Comparison of ENCODE assay signal across 32 mouse cellular contexts in genomic region chr1:134272754-134273250, GRCm38 (mm10). TPM values are rescaled to one million over a fixed set of nuclear protein-coding genes. Genes with fewer than 3 reads are reported as not detected.
DNase-seq lines count a peak whose midpoint lies in the region; ATAC-seq and TF ChIP-seq lines count a peak whose summit lies in the region.
"Had no signal": no experiment of that assay in that cellular context is flagged by ENCODE, and none has a peak within 500 bp of the region (broad histone marks: within the 10 kb centered on the region; RNA-seq: fewer than 3 reads in every experiment).

No protein-coding gene starts in this region.

- H3K4me3 ChIP-seq in hindbrain, postnatal 0 days (ENCODE audit: low read length), result no peak overlapping the region
- H3K4me3 ChIP-seq in hindbrain, embryonic 13.5 days, result no peak overlapping the region
- H3K4me3 ChIP-seq: embryonic facial prominence, embryonic 10.5 days; heart, embryonic 12.5 days; hindbrain, embryonic 12.5 days; intestine, embryonic 15.5 days; limb, embryonic 13.5 days; liver, embryonic 12.5 days had no signal

- peak overlapping the region; percentile 68; the same call in 1 of the 2 replicates for H3K27ac ChIP-seq in hindbrain, postnatal 0 days
- H3K27ac ChIP-seq in hindbrain, embryonic 13.5 days, result no peak overlapping the region; the same call in 1 of the 2 replicates
- H3K27ac ChIP-seq: embryonic facial prominence, embryonic 10.5 days; hindbrain, embryonic 12.5 days; intestine, embryonic 15.5 days; limb, embryonic 13.5 days; liver, embryonic 12.5 days had no signal

- H3K9ac ChIP-seq in hindbrain, postnatal 0 days (replicated peaks; ENCODE audit: low read length), result no peak overlapping the region
- no peak overlapping the region for H3K9ac ChIP-seq in hindbrain, embryonic 13.5 days
- H3K9ac ChIP-seq: heart, embryonic 12.5 days; hindbrain, embryonic 12.5 days; intestine, embryonic 15.5 days; liver, embryonic 12.5 days had no signal

- ATAC-seq in hindbrain, postnatal 0 days, result no peak
- ATAC-seq in hindbrain, embryonic 13.5 days (ENCODE audit: low FRiP score), result no peak
- ATAC-seq: CD4-positive, CD25-positive, alpha-beta regulatory T cell, adult 4 months; intestine, embryonic 15.5 days; liver, embryonic 12.5 days had no signal

- no peak for TF ChIP-seq CTCF in hindbrain, postnatal 0 days (IDR thresholded peaks at IDR 0.05; ENCODE audit: low read depth)

- 64% methylated on average over 5 of the region's 5 CpGs for WGBS in hindbrain, postnatal 0 days
- 74% methylated on average over 5 of the region's 5 CpGs for WGBS in hindbrain, embryonic 13.5 days

- H3K27me3 ChIP-seq in hindbrain, postnatal 0 days (ENCODE audit: insufficient read depth, low read length), result no peaks in the 10 kb centered on the region
- H3K27me3 ChIP-seq in hindbrain, embryonic 13.5 days, result no peaks in the 10 kb centered on the region
- H3K27me3 ChIP-seq: heart, embryonic 12.5 days; hindbrain, embryonic 12.5 days; intestine, embryonic 15.5 days; limb, embryonic 13.5 days had no signal

- H3K4me2 ChIP-seq in hindbrain, postnatal 0 days (ENCODE audit: low read depth, low read length), result no peak overlapping the region
- no peak overlapping the region for H3K4me2 ChIP-seq in hindbrain, embryonic 13.5 days
- H3K4me2 ChIP-seq: heart, embryonic 12.5 days; hindbrain, embryonic 12.5 days; intestine, embryonic 15.5 days; limb, embryonic 13.5 days; liver, embryonic 12.5 days; midbrain, embryonic 11.5 days had no signal

- DNase-seq in cerebellum, postnatal 25 days, result peak; percentile 49 to 51
- no peak for DNase-seq in cerebellum, postnatal 10 days
- no peak for DNase-seq in hindbrain, postnatal 0 days (ENCODE audit: low spot score)
- DNase-seq in brain, adult 2 months (ENCODE audit: low read depth, low spot score), result peak; percentile 41
- DNase-seq in retina, postnatal 1 day, result peak; percentile 73
- no peak for DNase-seq in urinary bladder, postnatal 14 days (ENCODE audit: low spot score)
- DNase-seq: cerebellum, adult 11 months; gastrocnemius, postnatal 10 days; heart, adult 18-20 months; heart, postnatal 10 days; kidney, adult 8-10 months; kidney, postnatal 10 days; lung, adult 18-20 months; lung, postnatal 10 days; spleen, adult 18-20 months had no signal

- no peaks in the 10 kb centered on the region for H3K9me3 ChIP-seq in hindbrain, postnatal 0 days (ENCODE audit: low read length)
- H3K9me3 ChIP-seq in hindbrain, embryonic 13.5 days, result no peaks in the 10 kb centered on the region
- H3K9me3 ChIP-seq: embryonic facial prominence, embryonic 10.5 days; heart, embryonic 12.5 days; hindbrain, embryonic 12.5 days; intestine, embryonic 15.5 days; limb, embryonic 13.5 days; liver, embryonic 12.5 days had no signal

- peaks cover 12% of the 10 kb centered on the region for H3K4me1 ChIP-seq in hindbrain, postnatal 0 days (ENCODE audit: insufficient read depth, low read length)
- peaks cover 17% of the 10 kb centered on the region for H3K4me1 ChIP-seq in hindbrain, embryonic 13.5 days (replicated peaks)
- H3K4me1 ChIP-seq: liver, embryonic 12.5 days had no signal

- no peaks in the 10 kb centered on the region for H3K36me3 ChIP-seq in hindbrain, postnatal 0 days (ENCODE audit: insufficient read depth, low read length)
- H3K36me3 ChIP-seq in hindbrain, embryonic 13.5 days, result no peaks in the 10 kb centered on the region
- H3K36me3 ChIP-seq: embryonic facial prominence, embryonic 10.5 days; heart, embryonic 12.5 days; hindbrain, embryonic 12.5 days; intestine, embryonic 15.5 days; limb, embryonic 13.5 days; liver, embryonic 12.5 days had no signal

RNA-seq across cellular contexts. Expression of gene Myog, which starts 17.0 kb away (rescaled TPM):
- total RNA-seq in hindbrain, postnatal 0 days (2014; rRNA removed), result 0.16 TPM in 1 of 2 replicates, not detected in the other
- not detected in 2 replicates for polyA plus RNA-seq in hindbrain, postnatal 0 days (2015; fragmentation: Nextera tagmentation; extraction: Ambion mirVana)
- 3.6 and 3.8 TPM in 2 replicates for polyA plus RNA-seq in hindbrain, embryonic 13.5 days (2015; fragmentation: Nextera tagmentation; extraction: Ambion mirVana)
- total RNA-seq: adrenal gland, postnatal 36 days; common myeloid progenitor, adult 5-6 weeks; heart, adult 18-20 months; heart, postnatal 10 days; layer of hippocampus, adult 8-10 months; layer of hippocampus, postnatal 36 days; left cerebral cortex, postnatal 25 days; megakaryocyte progenitor cell, adult 5-6 weeks had no signal
- polyA plus RNA-seq: CD4-positive, CD25-positive, alpha-beta regulatory T cell, adult 4 months; midbrain, embryonic 11.5 days; midbrain, postnatal 0 days; urinary bladder, adult 2 months had no signal

RNA-seq across cellular contexts. Expression of gene Adora1, which starts 37.6 kb away (rescaled TPM):
- total RNA-seq in hindbrain, postnatal 0 days (2014; rRNA removed), result 51.1 and 54.2 TPM in 2 replicates
- 32.6 and 33.4 TPM in 2 replicates for polyA plus RNA-seq in hindbrain, postnatal 0 days (2015; fragmentation: Nextera tagmentation; extraction: Ambion mirVana)
- polyA plus RNA-seq in hindbrain, embryonic 13.5 days (2015; fragmentation: Nextera tagmentation; extraction: Ambion mirVana), result 10.2 and 10.6 TPM in 2 replicates
- total RNA-seq: common myeloid progenitor, adult 5-6 weeks; megakaryocyte progenitor cell, adult 5-6 weeks had no signal

RNA-seq across cellular contexts. Expression of gene Ppfia4, which starts 59.9 kb away (rescaled TPM):
- 42.7 and 46.5 TPM in 2 replicates for total RNA-seq in hindbrain, postnatal 0 days (2014; rRNA removed)
- 30.6 and 31.6 TPM in 2 replicates for polyA plus RNA-seq in hindbrain, postnatal 0 days (2015; fragmentation: Nextera tagmentation; extraction: Ambion mirVana)
- polyA plus RNA-seq in hindbrain, embryonic 13.5 days (2015; fragmentation: Nextera tagmentation; extraction: Ambion mirVana), result 10.9 and 12.3 TPM in 2 replicates

Comparison
In these comparisons a context has a peak if more than half of its experiments do, and no peak if none do; other contexts are left out.
1. DNase-seq: peak in cerebellum, postnatal 25 days (2 of 2), brain, adult 2 months (single experiment) and retina, postnatal 1 day (single experiment); none in cerebellum, postnatal 10 days (0 of 2), hindbrain, postnatal 0 days (single experiment) and urinary bladder, postnatal 14 days (single experiment).